Mouse (Mus musculus): ENCODE measurements at regions not wholly inside any gene's neighbourhood (a gene's known extent, or its start where the extent isn't known, plus 50 kb on each side); places are given as distances from the start of the nearest gene placed in this dataset.

GRCm38 (mm10) chr8:23504704-23505103 lies 1093.5 kb downstream of the Mrps31 start:
- peak; percentile 67 for DNase-seq

- DNase-seq, result no peak
Measured at GRCm38 (mm10) chr8:23505216-23505615, 1094.1 kb downstream of the Mrps31 start.

GRCm38 (mm10) chr8:23505966-23506365 lies 1094.8 kb downstream of the Mrps31 start:
- DNase-seq, result no peak

GRCm38 (mm10) chr8:23507661-23508060 lies 1096.5 kb downstream of the Mrps31 start:
- peak; percentile 7 for DNase-seq

GRCm38 (mm10) chr8:23510076-23510475 lies 1098.9 kb downstream of the Mrps31 start:
- no peak for DNase-seq

GRCm38 (mm10) chr8:23510561-23510960 lies 1099.4 kb downstream of the Mrps31 start:
- no peak for DNase-seq

GRCm38 (mm10) chr8:23511264-23511663 lies 1100.1 kb downstream of the Mrps31 start:
- peak; percentile 2 for DNase-seq

GRCm38 (mm10) chr8:23511792-23512191 lies 1100.6 kb downstream of the Mrps31 start:
- DNase-seq, result no peak

- DNase-seq, result no peak
Measured at GRCm38 (mm10) chr8:23516469-23516868, 1105.3 kb downstream of the Mrps31 start.

- peak; percentile 20 for DNase-seq
Measured at GRCm38 (mm10) chr8:23531551-23532142, 1120.5 kb downstream of the Mrps31 start.

GRCm38 (mm10) chr8:23537681-23538359 lies 1126.7 kb downstream of the Mrps31 start:
- no peak for DNase-seq

GRCm38 (mm10) chr8:23553565-23554473 lies 1142.7 kb downstream of the Mrps31 start:
- no peak for DNase-seq

GRCm38 (mm10) chr8:23560836-23561235 lies 1149.7 kb downstream of the Mrps31 start:
- DNase-seq, result no peak

GRCm38 (mm10) chr8:23561683-23562385 lies 1150.7 kb downstream of the Mrps31 start:
- no peak for DNase-seq

- DNase-seq, result no peak
Measured at GRCm38 (mm10) chr8:23562504-23562903, 1151.3 kb downstream of the Mrps31 start.

GRCm38 (mm10) chr8:23563065-23564020 lies 1152.2 kb downstream of the Mrps31 start:
- DNase-seq, result no peak

GRCm38 (mm10) chr8:23567906-23568305 lies 1156.7 kb downstream of the Mrps31 start:
- no peak for DNase-seq

GRCm38 (mm10) chr8:23571338-23571737 lies 1154.3 kb downstream of the Adam3 start:
- DNase-seq, result no peak

- no peak for DNase-seq
Measured at GRCm38 (mm10) chr8:23580106-23580505, 1145.5 kb downstream of the Adam3 start.

- DNase-seq, result no peak
Measured at GRCm38 (mm10) chr8:23580701-23581100, 1145.0 kb downstream of the Adam3 start.

Data from lung, postnatal 14 days (tissue).